Mouse (Mus musculus) neural tube, embryonic 15.5 days (tissue): ENCODE results near the gene Map2k3. TPM values are rescaled to one million over a fixed set of nuclear protein-coding genes. Genes with fewer than 3 reads are reported as not detected.

ENCODE experiments used
- ATAC-seq: fragments of 200-750 bp; cut with Nextera tagmentation; 2 replicates; pipeline ENCODE4 v1.8.0; 2017; ENCODE audit warnings: mild to moderate bottlenecking, moderate TSS enrichment, moderate library complexity; ENCODE audit not compliant: low FRiP score
- H3K27ac ChIP-seq: fragments of 300-500 bp; sonication (generic); replicated peaks from 2 replicates; pipeline ENCODE4 v1.5.1; 2015; ENCODE audit warnings: mild to moderate bottlenecking, inconsistent platforms
- H3K27me3 ChIP-seq: fragments of 300-500 bp; sonication (generic); replicated peaks from 2 replicates; pipeline ENCODE4 v1.6.1; 2015; ENCODE audit warnings: inconsistent platforms
- H3K36me3 ChIP-seq: fragments of 300-500 bp; sonication (generic); 2 replicates; pipeline ENCODE4 v1.6.1; 2015; ENCODE audit warnings: inconsistent platforms
- H3K4me1 ChIP-seq: fragments of 300-500 bp; sonication (generic); 2 replicates; pipeline ENCODE4 v1.6.1; 2015; ENCODE audit warnings: inconsistent platforms
- H3K4me2 ChIP-seq: fragments of 300-500 bp; sonication (generic); 2 replicates; pipeline ENCODE4 v1.6.1; 2015; ENCODE audit warnings: inconsistent platforms, mild to moderate bottlenecking, moderate library complexity
- H3K4me3 ChIP-seq: fragments of 300-500 bp; sonication (generic); replicated peaks from 2 replicates; pipeline ENCODE4 v1.5.1; 2015; ENCODE audit warnings: mild to moderate bottlenecking, inconsistent platforms
- H3K9ac ChIP-seq: fragments of 300-500 bp; sonication (generic); replicated peaks from 2 replicates; pipeline ENCODE4 v1.6.1; 2015; ENCODE audit warnings: mild to moderate bottlenecking, inconsistent platforms
- H3K9me3 ChIP-seq: fragments of 300-500 bp; sonication (generic); replicated peaks from 2 replicates; pipeline ENCODE4 v1.6.1; 2016; ENCODE audit warnings: inconsistent platforms
- WGBS: fragments of 180-500 bp; shearing (Covaris S2); methylation state at CpG from one replicate; pipeline ENCODE4 v1.1.7; 2015; ENCODE audit warnings: mixed read lengths; 5-methylcytosine and 5-hydroxymethylcytosine counted together
- polyA plus RNA-seq: library from polyadenylated mRNA; unstranded; fragments of >200 nt; fragmentation: Nextera tagmentation; extraction: Ambion mirVana; gene quantifications from 2 replicates; pipeline ENCODE4 v1.2.1, GENCODE M21; 2015

Map2k3 gene
- polyA plus RNA-seq, 1 experiment from 2014 or later: 30.4 TPM

- H3K4me3 ChIP-seq: no peak overlapping the region
- H3K9me3 ChIP-seq: no peaks in the 10 kb centered on the region
- H3K36me3 ChIP-seq: peaks cover 50% of the 10 kb centered on the region
- ATAC-seq: no peak
- H3K9ac ChIP-seq: no peak overlapping the region
- WGBS: 94% methylated on average over 9 of the region's 9 CpGs
- H3K4me1 ChIP-seq: 0 out of 2 replicates have a peak, but pooled peaks cover 3% of the 10 kb centered on the region
- no peak overlapping the region for H3K27ac ChIP-seq
- no peaks in the 10 kb centered on the region for H3K27me3 ChIP-seq
- H3K4me2 ChIP-seq: no peak overlapping the region
These were observed 10.6 kb downstream of the Map2k3 start for GRCm38 (mm10) chr11:60942263-60943015.

GRCm38 (mm10) chr11:60945003-60945402 is 13.2 kb downstream of the Map2k3 start:
- no peak overlapping the region for H3K9ac ChIP-seq
- H3K27ac ChIP-seq: no peak overlapping the region
- no peak for ATAC-seq
- peaks cover 70% of the 10 kb centered on the region for H3K36me3 ChIP-seq
- no peaks in the 10 kb centered on the region for H3K27me3 ChIP-seq
- no peaks in the 10 kb centered on the region for H3K4me1 ChIP-seq
- 91% methylated on average over 4 of the region's 4 CpGs for WGBS
- H3K4me3 ChIP-seq: no peak overlapping the region
- no peaks in the 10 kb centered on the region for H3K9me3 ChIP-seq
- H3K4me2 ChIP-seq: no peak overlapping the region

GRCm38 (mm10) chr11:60951896-60952295 is 20.1 kb downstream of the Map2k3 start:
- Histone ChIP-seq H3K4me3 (no peak overlapping the region), H3K27me3 (no peaks in the 10 kb centered on the region), H3K9me3 (no peaks in the 10 kb centered on the region), H3K27ac (no peak overlapping the region), H3K4me1 (peaks cover 12% of the 10 kb centered on the region), H3K9ac (no peak overlapping the region), H3K4me2 (no peak overlapping the region), H3K36me3 (peaks cover 44% of the 10 kb centered on the region)
- WGBS: 95% methylated on average over 5 of the region's 5 CpGs
- no peak for ATAC-seq

GRCm38 (mm10) chr11:60952362-60952761 is 20.5 kb downstream of the Map2k3 start:
- Histone ChIP-seq H3K9ac (no peak overlapping the region), H3K4me2 (no peak overlapping the region), H3K27ac (no peak overlapping the region), H3K4me3 (no peak overlapping the region), H3K4me1 (peaks cover 12% of the 10 kb centered on the region), H3K9me3 (no peaks in the 10 kb centered on the region), H3K36me3 (peaks cover 39% of the 10 kb centered on the region), H3K27me3 (no peaks in the 10 kb centered on the region)
- WGBS: 92% methylated on average over 3 of the region's 3 CpGs
- ATAC-seq: no peak

- ATAC-seq: no peak
- 95% methylated on average over 6 of the region's 6 CpGs for WGBS
These were observed 21.2 kb downstream of the Map2k3 start for GRCm38 (mm10) chr11:60952986-60953385.

GRCm38 (mm10) chr11:60953803-60954202 is 22.0 kb downstream of the Map2k3 start:
- 0 out of 2 replicates have a peak overlapping the region, but pooled peaks have one; percentile 10 for H3K9ac ChIP-seq
- H3K4me2 ChIP-seq: peak overlapping the region; percentile 43
- H3K4me1 ChIP-seq: peaks cover 12% of the 10 kb centered on the region
- H3K9me3 ChIP-seq: no peaks in the 10 kb centered on the region
- H3K27me3 ChIP-seq: no peaks in the 10 kb centered on the region
- 10% methylated on average over 15 of the region's 15 CpGs for WGBS
- H3K27ac ChIP-seq: peak overlapping the region; percentile 48
- H3K36me3 ChIP-seq: peaks cover 27% of the 10 kb centered on the region
- ATAC-seq: peak; percentile 96
- peak overlapping the region; percentile 9; the same call in 1 of the 2 replicates for H3K4me3 ChIP-seq

More at GRCm38 (mm10) chr11:60952986-60953385, 21.2 kb downstream of the Map2k3 start:
- H3K4me3 ChIP-seq: no peak overlapping the region
- H3K9ac ChIP-seq: no peak overlapping the region
- H3K9me3 ChIP-seq: no peaks in the 10 kb centered on the region
- no peak overlapping the region for H3K27ac ChIP-seq
- peaks cover 12% of the 10 kb centered on the region for H3K4me1 ChIP-seq
- no peak overlapping the region for H3K4me2 ChIP-seq
- peaks cover 33% of the 10 kb centered on the region for H3K36me3 ChIP-seq
- no peaks in the 10 kb centered on the region for H3K27me3 ChIP-seq

GRCm38 (mm10) chr11:60954255-60955104 is 22.6 kb downstream of the Map2k3 start:
- peak overlapping the region; percentile 9; the same call in 1 of the 2 replicates for H3K4me3 ChIP-seq
- peak overlapping the region; percentile 43 for H3K4me2 ChIP-seq
- peaks cover 23% of the 10 kb centered on the region for H3K36me3 ChIP-seq
- peaks cover 12% of the 10 kb centered on the region for H3K4me1 ChIP-seq
- H3K9ac ChIP-seq: 0 out of 2 replicates have a peak overlapping the region, but pooled peaks have one; percentile 10
- peak overlapping the region; percentile 48 for H3K27ac ChIP-seq
- H3K9me3 ChIP-seq: no peaks in the 10 kb centered on the region
- H3K27me3 ChIP-seq: no peaks in the 10 kb centered on the region
- 79% methylated on average over 10 of the region's 10 CpGs for WGBS
- peak; percentile 7; the same call in 1 of the 2 replicates for ATAC-seq

GRCm38 (mm10) chr11:60955621-60956383 is 24.0 kb downstream of the Map2k3 start:
- no peak for ATAC-seq
- H3K4me3 ChIP-seq: no peak overlapping the region
- 80% methylated on average over 9 of the region's 9 CpGs for WGBS
- H3K36me3 ChIP-seq: peaks cover 18% of the 10 kb centered on the region; the same call in 1 of the 2 replicates
- H3K9me3 ChIP-seq: no peaks in the 10 kb centered on the region
- H3K9ac ChIP-seq: no peak overlapping the region
- no peak overlapping the region for H3K4me2 ChIP-seq
- H3K4me1 ChIP-seq: peaks cover 12% of the 10 kb centered on the region
- H3K27ac ChIP-seq: no peak overlapping the region
- no peaks in the 10 kb centered on the region for H3K27me3 ChIP-seq

- no peaks in the 10 kb centered on the region for H3K9me3 ChIP-seq
- 92% methylated on average over 4 of the region's 4 CpGs for WGBS
- no peak overlapping the region for H3K27ac ChIP-seq
- H3K9ac ChIP-seq: no peak overlapping the region
- H3K36me3 ChIP-seq: no peaks in the 10 kb centered on the region
- ATAC-seq: no peak
- H3K4me3 ChIP-seq: no peak overlapping the region
- H3K4me2 ChIP-seq: no peak overlapping the region
- H3K27me3 ChIP-seq: no peaks in the 10 kb centered on the region
- peaks cover 8% of the 10 kb centered on the region for H3K4me1 ChIP-seq
These were observed 27.1 kb downstream of the Map2k3 start for GRCm38 (mm10) chr11:60958948-60959347.

GRCm38 (mm10) chr11:60961176-60961575 is 29.3 kb downstream of the Map2k3 start:
- Histone ChIP-seq H3K27ac (no peak overlapping the region), H3K9ac (no peak overlapping the region), H3K27me3 (no peaks in the 10 kb centered on the region), H3K36me3 (no peaks in the 10 kb centered on the region), H3K4me1 (no peaks in the 10 kb centered on the region), H3K4me2 (no peak overlapping the region), H3K4me3 (no peak overlapping the region), H3K9me3 (no peaks in the 10 kb centered on the region)
- WGBS: 69% methylated on average over 1 of the region's 1 CpGs
- no peak for ATAC-seq

GRCm38 (mm10) chr11:60962709-60963108 is 30.9 kb downstream of the Map2k3 start:
- Histone ChIP-seq H3K4me2 (no peak overlapping the region), H3K36me3 (no peaks in the 10 kb centered on the region), H3K27me3 (no peaks in the 10 kb centered on the region), H3K9ac (no peak overlapping the region), H3K4me1 (0 out of 2 replicates have a peak, but pooled peaks cover 3% of the 10 kb centered on the region), H3K4me3 (no peak overlapping the region), H3K27ac (no peak overlapping the region), H3K9me3 (no peaks in the 10 kb centered on the region)
- ATAC-seq: no peak
- 89% methylated on average over 5 of the region's 5 CpGs for WGBS
